Mouse (Mus musculus) mature B cell (primary cell): ENCODE results near the gene Plvap.
"Not testable (repeated sequence)": the region's sequence is repeated elsewhere in the genome, so short reads cannot be mapped to it uniquely, and the experiment has no call there.

Experiments
- in situ Hi-C: fragments of 300-500 bp; cut with MboI; formaldehyde crosslinking; loops from 2 replicates; pipeline ENCODE4 v1.14.3; 2019

Plvap gene

GRCm38 (mm10) chr8:71511644-71512043, at the start of gene Plvap:
Gene Plvap (minus strand): TSS chr8:71511752.
- in situ Hi-C loops, result no loop called here

DNA sequence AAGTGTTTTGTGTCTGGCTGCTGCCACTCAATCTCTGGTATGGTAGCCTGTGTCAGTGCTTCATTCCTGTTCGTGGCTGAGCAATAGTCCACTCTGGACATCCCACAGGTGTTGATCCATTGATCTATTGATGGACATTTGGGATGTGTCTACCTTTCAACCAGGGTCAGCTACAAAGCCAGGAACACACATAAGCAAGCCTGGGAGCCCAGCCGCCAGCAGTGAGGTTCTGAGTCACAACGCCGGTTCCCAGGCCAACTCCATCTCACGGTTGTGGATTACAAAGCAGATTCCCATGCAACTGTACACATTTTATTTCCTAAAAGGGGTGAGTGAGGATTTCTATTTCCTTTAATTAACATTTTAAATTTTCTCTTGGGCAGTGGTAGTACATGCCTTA, 49.2 kb upstream of the Plvap start:
- in situ Hi-C loops, result loop anchor here (5.0 kb wide), 1 partner anchor 72 kb away; no protein-coding TSS in a partner anchor

DNA sequence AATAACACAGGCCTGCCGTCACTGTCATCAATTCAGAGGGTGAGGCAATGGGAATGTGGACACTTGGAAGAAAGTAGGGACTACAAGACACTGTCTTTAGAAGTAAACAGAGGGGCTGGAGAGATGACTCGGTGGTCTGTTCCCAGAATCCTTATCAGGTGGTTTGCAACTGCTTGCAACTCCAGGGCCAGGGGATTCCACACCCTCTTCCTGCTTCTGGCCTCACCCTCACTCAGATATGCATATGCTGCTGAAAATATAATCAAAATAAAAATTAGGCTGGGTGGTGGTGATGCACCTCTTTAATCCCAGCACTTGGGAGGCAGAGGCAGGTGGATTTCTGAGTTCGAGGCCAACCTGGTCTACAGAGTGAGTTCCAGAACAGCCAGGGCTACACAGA, 48.5 kb upstream of the Plvap start:
- in situ Hi-C loops, result loop anchor here (5.0 kb wide), 1 partner anchor 72 kb away; no protein-coding TSS in a partner anchor

DNA sequence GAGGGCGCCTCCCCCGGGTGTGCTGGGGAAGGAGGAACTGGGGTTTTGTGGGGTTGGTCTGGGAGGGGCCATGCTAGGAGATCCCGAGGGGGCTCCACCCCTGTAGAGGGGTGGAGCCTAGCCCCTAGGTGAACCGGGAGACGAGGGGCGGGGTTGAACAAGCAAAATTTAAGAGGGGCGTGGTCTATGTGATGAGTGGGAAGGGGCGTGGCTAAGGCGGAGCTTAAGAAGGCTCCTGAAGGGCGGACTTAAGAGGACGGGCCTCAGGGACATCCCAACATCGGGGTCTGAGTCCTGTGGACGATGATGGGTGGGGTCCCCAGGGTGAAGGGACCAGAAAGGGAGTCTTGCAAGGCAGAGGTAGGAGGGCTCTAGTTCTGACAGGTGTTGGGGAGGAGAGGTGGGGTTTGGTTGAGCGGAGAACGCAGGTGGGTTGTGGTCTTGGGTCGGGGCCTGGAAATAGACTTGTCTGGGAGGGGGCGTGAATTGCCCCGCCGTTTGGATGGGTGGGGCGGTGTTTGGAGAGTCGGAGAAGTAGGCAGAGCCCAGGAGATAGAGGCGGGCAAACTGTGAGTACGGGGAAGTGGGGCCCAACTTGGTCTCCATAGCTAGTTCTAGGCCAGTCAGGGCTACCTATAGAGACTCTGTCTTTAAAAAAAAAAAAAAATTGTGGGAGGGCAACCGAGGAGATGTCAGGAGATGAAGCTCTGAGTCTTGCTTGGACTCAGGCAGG, 47.6 kb upstream of the Plvap start:
- in situ Hi-C loops, result no loop called here

DNA sequence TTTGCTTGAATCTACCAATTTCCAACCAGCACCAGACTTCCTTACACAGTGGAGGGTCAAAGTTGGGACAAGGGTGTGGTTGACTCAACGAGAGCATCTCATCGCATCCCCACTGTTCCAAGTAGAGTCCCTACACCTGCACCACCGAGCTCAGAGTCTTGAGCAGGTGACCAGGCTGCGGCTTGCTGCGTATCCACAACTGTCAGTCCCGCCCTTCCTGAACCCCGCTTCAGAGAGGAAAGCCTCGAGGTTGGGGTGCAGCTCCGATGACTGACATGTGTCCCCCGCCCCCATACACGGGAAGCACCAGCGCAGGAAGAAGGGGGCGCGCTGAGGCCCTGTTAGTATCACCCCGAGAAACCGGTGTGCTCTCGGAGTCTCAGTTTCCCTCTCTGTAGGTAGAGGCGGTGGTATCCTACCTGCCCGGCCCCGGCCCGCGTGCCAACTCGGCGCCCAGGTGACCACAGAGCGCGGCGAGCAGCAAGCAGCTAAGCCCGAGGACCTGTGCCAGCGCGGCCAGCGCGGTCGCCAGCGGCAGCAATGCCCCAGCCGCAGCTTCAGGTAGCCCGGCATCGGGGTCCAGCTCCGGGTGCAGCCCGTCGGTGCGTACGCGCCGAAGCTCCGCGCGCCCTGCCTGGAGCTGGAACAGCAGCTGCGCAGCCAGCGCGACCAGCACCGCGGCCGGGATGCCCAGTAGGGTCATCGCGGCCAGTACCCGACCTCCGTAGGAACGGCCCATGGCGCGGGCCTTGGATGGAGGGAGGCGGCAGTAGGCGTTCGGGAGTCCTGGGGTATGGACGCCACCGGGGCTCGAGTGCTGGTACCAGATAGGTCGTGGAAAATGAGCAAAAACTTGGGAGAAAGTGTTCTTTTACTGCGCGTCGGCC, 46.8 kb upstream of the Plvap start, which contains the start of gene Tmem221:
TSS of gene Tmem221 (minus strand) at position 801 of the 887 bp plus-strand sequence.
- in situ Hi-C loops, result no loop called here

- in situ Hi-C loops, result no loop called here
These were observed 43.1 kb upstream of the Plvap start for GRCm38 (mm10) chr8:71554644-71555043.

- in situ Hi-C loops, result no loop called here
These were observed 42.4 kb upstream of the Plvap start for GRCm38 (mm10) chr8:71554001-71554400.

- in situ Hi-C loops, result no loop called here
These were observed 41.2 kb upstream of the Plvap start for GRCm38 (mm10) chr8:71552770-71553169.

DNA sequence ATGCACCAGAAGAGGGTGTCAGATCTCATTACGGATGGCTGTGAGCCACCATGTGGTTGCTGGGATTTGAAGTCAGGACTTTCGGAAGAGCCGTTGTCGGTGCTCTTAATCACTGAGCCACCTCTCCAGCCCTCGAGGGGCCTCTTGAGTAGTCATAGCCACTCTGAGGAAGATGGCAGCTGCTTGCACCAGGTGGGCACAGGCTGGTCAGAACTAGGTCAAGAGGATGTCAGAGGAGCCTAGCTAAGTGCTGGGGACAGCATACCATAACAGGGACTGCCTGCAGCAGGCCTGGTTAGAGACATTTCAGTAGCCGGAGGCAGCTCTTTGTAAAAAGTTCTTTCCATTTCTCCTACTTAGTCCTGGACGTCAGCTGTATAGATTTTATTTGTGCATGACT, 39.2 kb upstream of the Plvap start:
- in situ Hi-C loops, result no loop called here

GRCm38 (mm10) chr8:71547590-71547989, 36.0 kb upstream of the Plvap start:
- in situ Hi-C loops, result no loop called here

DNA sequence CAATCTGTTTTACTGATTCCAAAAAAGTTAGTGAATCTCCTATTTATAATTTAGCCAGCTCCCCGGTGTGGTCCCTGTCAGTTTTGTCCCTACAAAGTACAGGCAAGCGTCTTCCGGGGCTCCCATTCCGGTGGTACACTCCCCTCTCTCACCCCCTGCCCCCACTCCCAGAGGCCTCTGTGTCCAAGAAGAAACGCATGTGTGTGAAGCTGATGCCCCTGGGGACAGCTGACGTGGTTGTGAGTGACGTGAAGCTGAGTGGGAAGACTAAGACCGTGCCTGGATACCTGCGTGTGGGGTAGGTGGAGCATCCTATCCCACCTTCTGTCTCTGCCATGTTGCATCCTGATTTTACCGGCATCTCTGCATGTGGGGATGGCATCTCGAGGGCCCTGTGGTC, 33.5 kb upstream of the Plvap start:
- in situ Hi-C loops, result no loop called here

- in situ Hi-C loops, result no loop called here
These were observed 32.2 kb upstream of the Plvap start for GRCm38 (mm10) chr8:71543755-71544154.

DNA sequence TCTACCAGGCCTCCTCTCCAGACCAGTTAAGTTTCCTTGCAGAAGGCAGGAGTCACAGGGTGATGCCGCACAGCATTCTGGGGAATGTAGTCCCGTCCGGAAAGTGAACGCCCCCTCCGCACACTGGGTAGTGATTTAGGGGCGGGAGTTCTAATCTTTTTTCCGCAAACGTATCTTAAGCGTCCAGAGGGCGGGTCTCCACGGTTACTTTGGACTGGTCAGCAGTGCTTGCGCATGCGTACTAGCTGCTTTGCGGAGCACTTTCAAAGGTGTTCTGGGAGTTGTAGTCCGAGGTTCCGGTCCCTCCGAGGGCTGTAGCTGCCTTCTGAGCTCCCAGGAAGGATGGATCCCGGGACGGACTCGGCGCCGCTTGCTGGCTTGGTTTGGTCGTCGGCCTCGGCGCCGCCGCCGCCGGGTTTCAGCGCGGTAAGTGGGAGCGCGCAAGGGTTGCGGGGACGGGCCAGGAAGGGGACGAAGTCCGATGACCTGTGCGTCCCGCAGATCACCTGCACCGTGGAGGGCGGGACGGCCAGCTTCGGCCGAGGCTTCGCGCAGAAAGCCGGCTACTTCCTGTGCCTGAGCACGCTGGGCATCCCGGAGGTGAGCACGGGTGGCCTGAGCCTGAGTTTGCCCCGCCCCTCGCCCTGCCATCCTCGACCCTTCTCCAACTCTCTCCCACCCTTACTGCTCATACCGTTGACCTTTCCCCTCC, 31.2 kb upstream of the Plvap start, which contains the start of gene Mvb12a:
TSS of gene Mvb12a (plus strand) at position 291 of the 712 bp plus-strand sequence.
- in situ Hi-C loops, result no loop called here

DNA sequence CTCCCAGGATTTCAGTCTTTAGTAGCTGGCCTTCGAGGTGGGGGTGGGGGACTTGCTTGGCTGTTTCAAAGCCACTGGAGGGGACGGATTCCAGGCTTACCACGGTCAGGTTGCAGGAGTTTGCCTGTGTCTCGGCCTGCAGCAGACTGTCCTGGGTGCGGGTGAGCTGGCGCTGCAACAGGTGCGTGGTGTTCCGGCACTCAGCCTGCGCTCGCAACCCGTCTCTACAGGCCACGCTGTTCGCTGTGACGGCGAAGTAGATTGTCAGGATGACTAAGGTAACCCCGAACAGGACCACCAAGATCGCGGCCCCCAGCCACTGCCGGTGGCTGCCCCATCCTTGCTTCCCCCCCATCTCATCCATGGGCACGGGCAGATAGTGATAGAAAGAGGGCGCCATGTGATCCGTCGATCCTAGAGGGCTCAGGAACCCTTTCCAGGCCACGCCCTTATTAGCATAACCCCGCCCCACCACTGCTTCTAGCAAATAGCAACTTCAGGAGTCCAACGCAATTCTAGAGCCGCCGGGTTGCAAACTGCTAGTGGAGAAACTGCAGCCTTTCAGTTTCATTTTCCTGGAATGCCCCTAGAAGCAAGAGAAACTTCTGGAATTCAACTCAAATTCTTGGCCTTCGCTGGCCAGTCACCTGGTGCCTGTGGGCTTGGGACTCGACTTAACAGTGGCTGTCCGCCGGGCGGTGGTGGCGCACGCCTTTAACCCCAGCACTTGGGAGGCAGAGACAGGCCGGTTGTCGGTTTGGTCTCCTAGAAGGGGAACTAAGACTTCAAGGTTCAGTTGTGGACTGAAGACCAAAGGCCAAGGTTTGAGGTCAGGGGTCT, 25.7 kb upstream of the Plvap start, which contains the start of gene Bst2:
TSS of gene Bst2 (minus strand) at position 429 of the 840 bp plus-strand sequence.
- in situ Hi-C loops, result no loop called here

DNA sequence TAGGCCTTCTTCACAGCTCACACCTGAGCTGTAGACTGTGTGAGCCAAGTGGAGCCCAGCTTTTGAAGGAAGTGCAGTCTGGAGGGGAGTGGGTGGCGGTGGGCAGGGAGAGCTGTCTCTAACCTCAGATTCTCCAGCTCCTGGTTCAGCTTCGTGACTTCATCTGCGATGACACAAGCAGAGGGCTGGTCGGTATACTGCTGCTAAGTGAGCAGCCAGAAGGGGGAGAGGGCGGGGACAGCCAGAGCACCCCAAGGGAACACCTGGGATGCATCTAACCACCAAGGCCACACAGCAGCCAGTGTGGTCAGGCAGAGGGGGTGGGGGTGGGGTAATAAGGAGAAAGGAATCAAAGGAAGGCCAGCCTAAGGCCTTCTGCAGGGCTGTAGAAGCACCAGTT, 24.1 kb upstream of the Plvap start:
- in situ Hi-C loops, result no loop called here

DNA sequence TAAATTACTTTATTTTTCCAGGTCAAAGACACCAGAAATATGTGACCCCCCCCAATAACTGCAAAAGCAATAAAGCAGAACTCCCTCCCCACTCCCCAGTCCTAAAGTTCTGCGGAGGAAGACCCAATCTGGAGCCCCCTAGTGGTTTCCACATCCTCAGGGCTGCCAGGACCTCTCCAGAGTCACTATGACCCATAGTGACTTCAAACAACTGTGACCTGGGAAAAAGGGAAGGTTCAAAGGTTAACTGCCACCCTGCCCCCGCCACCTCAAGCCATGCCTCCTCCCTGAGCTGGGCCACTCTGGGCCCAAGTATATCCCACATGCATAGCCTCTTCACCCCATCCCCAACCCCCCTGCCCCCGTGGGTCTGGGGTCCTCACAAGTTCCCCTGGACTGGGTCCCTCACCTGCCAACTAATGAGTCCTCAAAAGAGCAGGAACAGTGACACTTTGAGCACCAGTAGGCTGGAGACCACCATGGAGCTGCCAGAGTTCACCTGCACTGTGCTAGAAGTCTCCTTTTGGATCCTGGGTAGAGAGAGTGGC, 22.8 kb upstream of the Plvap start:
- in situ Hi-C loops, result no loop called here

DNA sequence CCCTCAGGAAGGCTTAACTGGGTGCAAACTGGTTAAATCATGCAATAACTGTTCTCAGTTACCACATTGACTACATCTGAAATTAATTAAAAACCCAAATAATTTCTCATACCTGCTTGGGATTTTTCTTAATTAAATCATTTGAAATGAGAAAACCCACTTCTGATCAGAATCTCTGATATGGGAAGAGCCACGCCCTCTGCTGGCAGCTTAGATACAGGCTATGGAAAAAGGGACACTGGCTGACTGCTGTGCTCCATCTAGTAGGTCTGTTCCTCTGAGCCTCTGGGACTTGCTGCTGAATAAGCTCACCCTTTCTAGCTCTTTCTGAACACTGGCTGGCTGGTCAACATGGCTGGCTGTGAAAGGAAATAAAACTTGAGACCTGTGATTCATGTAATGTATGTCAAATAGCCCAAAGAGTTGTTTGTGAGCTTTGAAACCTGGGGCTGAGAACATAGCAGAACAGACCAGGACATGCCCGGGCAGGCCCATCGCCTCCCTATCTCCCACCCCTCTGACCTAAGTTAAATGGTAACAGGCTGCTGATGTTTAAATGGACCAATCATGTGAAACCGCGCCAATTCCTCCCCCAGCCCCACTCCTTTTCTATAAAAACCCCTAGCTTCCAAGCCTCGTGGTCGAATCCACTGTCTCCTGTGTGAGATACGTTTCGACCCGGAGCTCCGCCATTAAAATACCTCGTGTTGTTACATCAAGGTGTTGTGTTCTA, 19.3 kb upstream of the Plvap start:
- in situ Hi-C loops, result not testable (repeated sequence)

GRCm38 (mm10) chr8:71528362-71529073, 17.0 kb upstream of the Plvap start:
- in situ Hi-C loops, result no loop called here

GRCm38 (mm10) chr8:71527162-71527870, 15.8 kb upstream of the Plvap start:
- in situ Hi-C loops, result no loop called here
